Mouse (Mus musculus): ENCODE results near the gene Fam217a. TPM values are rescaled to one million over a fixed set of nuclear protein-coding genes. Genes with fewer than 3 reads are reported as not detected.
A peak's percentile ranks its signal among the peaks of the same experiment; 100 is the strongest.
"Not testable (repeated sequence)": the region's sequence is repeated elsewhere in the genome, so short reads cannot be mapped to it uniquely, and the experiment has no call there.

Gene Fam217a
- polyA plus RNA-seq, 1 experiment from 2014 or later, result 1.0 TPM

- Histone ChIP-seq H3K4me3 (ENCODE audit: low read depth, low read length) (no peak overlapping the region), H3K9me3 (ENCODE audit: control insufficient read depth, low read length) (no peaks in the 10 kb centered on the region), H3K4me1 (replicated peaks; ENCODE audit: control insufficient read depth, insufficient read depth, low read length) (no peaks in the 10 kb centered on the region), H3K4me2 (ENCODE audit: low read length) (no peak overlapping the region), H3K36me3 (ENCODE audit: control insufficient read depth, insufficient read depth, low read length) (no peaks in the 10 kb centered on the region), H3K9ac (ENCODE audit: low read length) (no peak overlapping the region), H3K27me3 (replicated peaks; ENCODE audit: control insufficient read depth, insufficient read depth, low read length) (peaks cover 4% of the 10 kb centered on the region; the same call in 1 of the 2 replicates), H3K27ac (ENCODE audit: low read depth) (no peak overlapping the region)
- no peak for DNase-seq (ENCODE audit: low spot score)
- no peak for ATAC-seq (replicated peaks; ENCODE audit: low FRiP score, low TSS enrichment, low read depth)
- 87% methylated on average over 4 of the region's 4 CpGs for WGBS
These were observed 37.1 kb upstream of the Fam217a start for GRCm38 (mm10) chr13:34960996-34961770.

DNA sequence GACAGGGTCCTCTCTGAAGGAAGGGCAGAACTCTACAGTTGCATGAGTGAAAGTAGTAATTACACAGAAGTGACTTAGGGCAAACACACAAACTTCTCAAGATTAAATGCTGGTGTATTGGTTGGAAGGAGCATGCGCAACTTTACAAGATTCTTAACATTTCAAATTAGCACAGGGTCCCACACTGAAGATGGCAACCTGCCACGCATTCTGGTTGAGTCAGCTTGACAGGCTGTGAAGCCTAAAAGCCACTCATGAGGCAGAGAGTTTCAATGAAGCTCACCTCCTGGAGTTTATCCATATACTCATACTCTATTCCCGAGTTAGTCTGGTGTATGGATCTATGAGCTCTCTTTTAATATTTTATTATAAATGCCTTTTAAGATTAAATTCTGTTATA, 34.0 kb upstream of the Fam217a start:
- not testable (repeated sequence) for H3K9me3 ChIP-seq (ENCODE audit: control insufficient read depth, low read length); H3K36me3 ChIP-seq (ENCODE audit: control insufficient read depth, insufficient read depth, low read length); H3K9ac ChIP-seq (ENCODE audit: low read length); H3K4me3 ChIP-seq (ENCODE audit: low read depth, low read length); H3K4me1 ChIP-seq (replicated peaks; ENCODE audit: control insufficient read depth, insufficient read depth, low read length); ATAC-seq (replicated peaks; ENCODE audit: low FRiP score, low TSS enrichment, low read depth); H3K4me2 ChIP-seq (ENCODE audit: low read length); H3K27ac ChIP-seq (ENCODE audit: low read depth); DNase-seq (ENCODE audit: low spot score); H3K27me3 ChIP-seq (replicated peaks; ENCODE audit: control insufficient read depth, insufficient read depth, low read length)
- 92% methylated on average over 3 of the region's 3 CpGs for WGBS

DNA sequence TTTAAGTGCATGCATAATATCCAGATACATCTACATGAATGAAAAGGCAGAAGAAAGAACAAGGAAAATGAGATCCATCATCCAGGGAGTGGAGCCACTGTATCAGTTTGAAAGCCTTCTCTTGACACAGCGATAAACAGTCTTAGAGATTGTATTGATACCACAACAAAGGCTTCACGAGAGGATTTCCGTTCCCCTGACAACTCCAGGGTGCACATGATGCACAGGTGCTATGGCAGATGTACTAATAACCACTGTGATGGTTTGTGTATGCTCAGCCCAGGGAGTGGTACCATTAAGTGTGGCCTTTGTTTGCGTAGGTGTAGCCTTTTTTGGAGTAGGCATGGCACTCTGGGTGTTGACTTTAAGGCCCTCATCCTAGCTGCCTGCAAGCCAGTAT, 32.8 kb upstream of the Fam217a start:
- 84% methylated on average over 4 of the region's 4 CpGs for WGBS
- Histone ChIP-seq H3K27me3 (replicated peaks; ENCODE audit: control insufficient read depth, insufficient read depth, low read length) (no peaks in the 10 kb centered on the region), H3K4me1 (replicated peaks; ENCODE audit: control insufficient read depth, insufficient read depth, low read length) (no peaks in the 10 kb centered on the region), H3K4me2 (ENCODE audit: low read length) (no peak overlapping the region), H3K27ac (ENCODE audit: low read depth) (no peak overlapping the region), H3K4me3 (ENCODE audit: low read depth, low read length) (no peak overlapping the region), H3K9ac (ENCODE audit: low read length) (no peak overlapping the region), H3K36me3 (ENCODE audit: control insufficient read depth, insufficient read depth, low read length) (no peaks in the 10 kb centered on the region), H3K9me3 (ENCODE audit: control insufficient read depth, low read length) (no peaks in the 10 kb centered on the region)
- DNase-seq (ENCODE audit: low spot score) (no peak), ATAC-seq (replicated peaks; ENCODE audit: low FRiP score, low TSS enrichment, low read depth) (no peak)

GRCm38 (mm10) chr13:34951437-34951836, 27.3 kb upstream of the Fam217a start:
- H3K27ac ChIP-seq (ENCODE audit: low read depth); H3K4me3 ChIP-seq (ENCODE audit: low read depth, low read length); ATAC-seq (replicated peaks; ENCODE audit: low FRiP score, low TSS enrichment, low read depth); H3K27me3 ChIP-seq (replicated peaks; ENCODE audit: control insufficient read depth, insufficient read depth, low read length); H3K4me2 ChIP-seq (ENCODE audit: low read length); H3K9ac ChIP-seq (ENCODE audit: low read length); DNase-seq (ENCODE audit: low spot score); H3K4me1 ChIP-seq (replicated peaks; ENCODE audit: control insufficient read depth, insufficient read depth, low read length); H3K36me3 ChIP-seq (ENCODE audit: control insufficient read depth, insufficient read depth, low read length); H3K9me3 ChIP-seq (ENCODE audit: control insufficient read depth, low read length): not testable (repeated sequence)
- 85% methylated on average over 2 of the region's 2 CpGs for WGBS

DNA sequence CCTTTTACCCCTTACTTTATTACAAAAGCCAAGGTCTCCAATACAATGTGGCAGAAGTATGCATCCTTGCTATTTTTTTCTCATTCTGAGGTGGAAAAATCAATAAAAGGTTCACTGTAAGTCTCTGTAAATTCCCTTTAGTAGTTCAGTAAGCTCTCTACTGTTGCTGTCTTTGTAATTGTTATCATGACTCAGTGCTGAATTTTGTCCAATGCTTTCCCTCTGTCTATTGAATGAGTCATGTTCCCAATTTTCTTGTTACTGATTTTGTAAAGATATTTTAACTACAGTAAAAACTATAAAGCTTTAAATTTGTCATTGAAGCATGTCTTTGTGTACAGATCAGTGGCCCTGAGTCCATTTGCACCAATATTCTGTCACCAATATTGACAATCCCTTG, 18.3 kb upstream of the Fam217a start:
- no peak for ATAC-seq (replicated peaks; ENCODE audit: low FRiP score, low TSS enrichment, low read depth)
- Histone ChIP-seq H3K9me3 (ENCODE audit: control insufficient read depth, low read length) (no peaks in the 10 kb centered on the region), H3K9ac (ENCODE audit: low read length) (no peak overlapping the region), H3K4me3 (ENCODE audit: low read depth, low read length) (no peak overlapping the region), H3K4me2 (ENCODE audit: low read length) (no peak overlapping the region), H3K36me3 (ENCODE audit: control insufficient read depth, insufficient read depth, low read length) (no peaks in the 10 kb centered on the region), H3K4me1 (replicated peaks; ENCODE audit: control insufficient read depth, insufficient read depth, low read length) (no peaks in the 10 kb centered on the region), H3K27me3 (replicated peaks; ENCODE audit: control insufficient read depth, insufficient read depth, low read length) (no peaks in the 10 kb centered on the region), H3K27ac (ENCODE audit: low read depth) (no peak overlapping the region)
- no peak for DNase-seq (ENCODE audit: low spot score)

DNA sequence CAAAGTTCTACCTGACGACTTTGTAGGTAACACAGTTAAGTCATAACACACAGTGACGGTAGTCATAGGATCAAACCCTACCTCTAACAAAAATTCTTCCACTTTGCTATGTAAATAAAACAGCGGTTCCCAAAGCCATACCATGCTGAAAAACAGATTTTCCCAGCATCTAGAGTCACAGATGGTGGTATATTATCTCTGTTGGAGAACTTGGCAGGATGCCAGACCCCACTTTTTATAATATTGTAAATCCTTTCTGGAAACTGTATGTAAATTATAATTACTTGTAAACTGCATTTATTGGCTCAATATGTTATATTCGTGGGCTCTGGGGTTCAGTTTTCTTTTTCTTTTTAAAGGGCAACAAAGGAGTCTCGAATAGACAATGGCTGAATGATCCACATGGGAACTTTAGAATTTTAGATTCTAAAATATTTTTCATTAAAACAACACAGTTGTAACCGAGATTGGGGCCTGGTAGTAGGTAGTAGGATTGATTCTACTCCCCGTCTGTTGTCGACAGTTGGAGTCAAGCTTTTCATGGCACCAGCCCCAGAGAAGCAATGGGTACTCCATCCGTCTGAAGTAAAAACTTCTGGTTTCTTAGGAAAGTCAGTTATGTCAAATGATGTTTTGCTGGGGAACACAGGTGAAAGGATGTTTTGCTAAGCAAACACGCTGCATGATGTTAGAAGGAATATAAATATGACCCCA, 11.0 kb upstream of the Fam217a start:
- ATAC-seq (replicated peaks; ENCODE audit: low FRiP score, low TSS enrichment, low read depth) (no peak), DNase-seq (ENCODE audit: low spot score) (no peak)
- no peak overlapping the region for H3K4me2 ChIP-seq (ENCODE audit: low read length)
- no peak overlapping the region for H3K4me3 ChIP-seq (ENCODE audit: low read depth, low read length)
- H3K4me1 ChIP-seq (replicated peaks; ENCODE audit: control insufficient read depth, insufficient read depth, low read length), result no peaks in the 10 kb centered on the region; the same call in 1 of the 2 replicates
- H3K9me3 ChIP-seq (ENCODE audit: control insufficient read depth, low read length), result no peaks in the 10 kb centered on the region
- H3K36me3 ChIP-seq (ENCODE audit: control insufficient read depth, insufficient read depth, low read length), result no peaks in the 10 kb centered on the region
- H3K9ac ChIP-seq (ENCODE audit: low read length), result no peak overlapping the region
- WGBS, result 69% methylated on average over 10 of the region's 10 CpGs
- no peaks in the 10 kb centered on the region for H3K27me3 ChIP-seq (replicated peaks; ENCODE audit: control insufficient read depth, insufficient read depth, low read length)
- H3K27ac ChIP-seq (ENCODE audit: low read depth), result no peak overlapping the region

DNA sequence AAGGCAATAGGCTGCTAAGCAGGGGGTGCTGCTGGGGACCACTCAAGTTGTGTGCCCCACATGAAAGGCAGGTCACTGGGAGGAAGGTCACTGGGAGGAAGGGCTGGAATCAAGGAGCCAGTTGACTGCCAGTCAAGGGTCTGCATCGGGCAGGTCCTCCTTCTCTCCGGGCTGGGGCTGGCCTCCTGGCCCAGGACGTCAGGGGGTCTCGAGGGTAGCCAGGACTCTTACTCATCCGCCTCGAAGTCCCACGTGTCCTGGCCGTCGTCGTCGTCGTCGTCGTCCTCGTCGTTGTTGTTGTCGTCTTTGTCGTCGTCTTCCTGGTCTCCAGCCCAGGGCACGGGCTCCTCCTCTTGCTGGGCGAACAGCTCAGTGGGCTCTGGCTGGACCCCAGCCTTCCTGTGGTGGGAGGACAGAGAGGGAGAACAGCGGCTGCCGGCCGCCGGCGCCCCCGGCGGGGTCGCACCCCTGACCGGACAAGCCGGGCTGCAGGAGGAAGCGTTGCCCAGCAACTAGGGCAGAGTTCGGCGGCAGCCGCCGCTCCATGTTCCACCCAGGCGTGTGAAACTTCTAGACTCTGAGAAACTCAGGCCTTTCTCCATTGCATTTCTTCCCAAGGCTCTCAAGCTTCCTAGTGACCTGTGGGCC, 7.5 kb downstream of the Fam217a start:
- no peaks in the 10 kb centered on the region for H3K36me3 ChIP-seq (ENCODE audit: control insufficient read depth, insufficient read depth, low read length)
- no peaks in the 10 kb centered on the region for H3K27me3 ChIP-seq (replicated peaks; ENCODE audit: control insufficient read depth, insufficient read depth, low read length)
- H3K9me3 ChIP-seq (ENCODE audit: control insufficient read depth, low read length), result no peaks in the 10 kb centered on the region
- no peak overlapping the region for H3K27ac ChIP-seq (ENCODE audit: low read depth)
- H3K9ac ChIP-seq (ENCODE audit: low read length), result 0 out of 2 replicates have a peak overlapping the region, but pooled peaks have one; percentile 5
- H3K4me2 ChIP-seq (ENCODE audit: low read length), result peak overlapping the region; percentile 55
- no peaks in the 10 kb centered on the region; the same call in 1 of the 2 replicates for H3K4me1 ChIP-seq (replicated peaks; ENCODE audit: control insufficient read depth, insufficient read depth, low read length)
- 33% methylated on average over 37 of the region's 37 CpGs for WGBS
- DNase-seq (ENCODE audit: low spot score) (no peak), ATAC-seq (replicated peaks; ENCODE audit: low FRiP score, low TSS enrichment, low read depth) (no peak)
- peak overlapping the region; percentile 28 for H3K4me3 ChIP-seq (ENCODE audit: low read depth, low read length)

DNA sequence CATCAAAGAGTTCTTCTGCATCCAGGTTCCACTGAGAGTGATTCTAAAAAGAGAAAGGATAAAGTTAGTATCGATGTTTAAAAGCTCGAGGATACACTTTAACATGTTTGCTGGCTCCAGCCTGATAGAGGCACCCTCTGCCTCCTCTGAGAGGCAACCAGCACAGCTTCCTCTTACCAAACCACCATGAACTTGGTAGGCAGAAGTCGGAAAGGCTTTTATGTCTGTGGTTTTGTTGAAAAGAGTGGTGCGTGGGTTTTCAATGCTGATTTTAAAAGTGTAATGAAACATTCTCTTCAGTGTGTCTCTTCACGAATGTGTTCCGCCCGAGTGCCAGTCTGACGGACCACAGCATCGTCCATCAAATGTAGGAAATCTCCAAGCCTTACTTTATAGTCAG, 9.5 kb downstream of the Fam217a start:
- no peak overlapping the region for H3K9ac ChIP-seq (ENCODE audit: low read length)
- H3K9me3 ChIP-seq (ENCODE audit: control insufficient read depth, low read length), result no peaks in the 10 kb centered on the region
- no peak overlapping the region for H3K27ac ChIP-seq (ENCODE audit: low read depth)
- 85% methylated on average over 9 of the region's 9 CpGs for WGBS
- no peak for ATAC-seq (replicated peaks; ENCODE audit: low FRiP score, low TSS enrichment, low read depth)
- H3K4me1 ChIP-seq (replicated peaks; ENCODE audit: control insufficient read depth, insufficient read depth, low read length), result no peaks in the 10 kb centered on the region; the same call in 1 of the 2 replicates
- H3K27me3 ChIP-seq (replicated peaks; ENCODE audit: control insufficient read depth, insufficient read depth, low read length), result no peaks in the 10 kb centered on the region
- H3K4me3 ChIP-seq (ENCODE audit: low read depth, low read length), result no peak overlapping the region
- H3K4me2 ChIP-seq (ENCODE audit: low read length), result no peak overlapping the region
- H3K36me3 ChIP-seq (ENCODE audit: control insufficient read depth, insufficient read depth, low read length), result no peaks in the 10 kb centered on the region
- no peak for DNase-seq (ENCODE audit: low spot score)
